19 mouse cellular contexts compared by ENCODE assay signal in the genomic region with DNA sequence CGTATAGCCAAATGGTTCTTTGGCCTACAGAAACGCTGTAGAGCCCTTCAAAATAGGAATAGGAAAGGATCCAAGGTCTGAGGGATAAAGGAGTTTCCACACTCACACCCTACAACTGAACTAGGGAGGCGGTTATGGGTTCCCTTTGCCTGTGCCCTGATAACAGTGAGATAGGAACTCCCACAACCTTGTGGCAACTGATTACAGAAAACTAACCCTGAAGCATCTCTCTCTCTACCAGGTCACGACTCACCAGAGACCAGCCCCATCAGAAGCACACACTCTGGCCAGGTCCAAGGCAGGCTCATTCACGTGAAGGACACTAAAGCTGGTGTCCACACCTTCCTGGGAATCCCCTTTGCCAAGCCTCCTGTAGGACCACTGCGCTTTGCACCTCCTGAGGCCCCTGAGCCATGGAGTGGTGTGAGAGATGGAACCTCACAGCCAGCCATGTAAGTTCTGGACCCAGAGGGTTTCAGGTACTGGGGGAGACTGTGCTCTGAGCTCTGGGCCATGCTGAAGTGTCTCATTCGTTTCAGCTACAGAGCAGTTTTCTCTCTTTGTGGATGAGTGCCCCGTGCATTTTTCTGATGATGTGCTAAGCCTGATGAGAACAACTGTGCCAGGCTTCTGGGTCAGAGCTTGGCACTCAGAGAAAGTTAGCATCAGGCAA. TPM values are rescaled to one million over a fixed set of nuclear protein-coding genes. Genes with fewer than 3 reads are reported as not detected.
DNase-seq lines count a peak whose midpoint lies in the region; ATAC-seq lines count a peak whose summit lies in the region.
"Had no signal": no experiment of that assay in that cellular context is flagged by ENCODE, and none has a peak within 500 bp of the region (broad histone marks: within the 10 kb centered on the region; RNA-seq: fewer than 3 reads in every experiment).

No protein-coding gene starts in this region.

- H3K9me3 ChIP-seq in intestine, embryonic 16.5 days (ENCODE audit: control insufficient read depth, low read length) = no peaks in the 10 kb centered on the region
- no peaks in the 10 kb centered on the region for H3K9me3 ChIP-seq in stomach, embryonic 15.5 days
- H3K9me3 ChIP-seq: embryonic facial prominence, embryonic 10.5 days; limb, embryonic 15.5 days; midbrain, embryonic 12.5 days had no signal

- no peak overlapping the region for H3K27ac ChIP-seq in intestine, embryonic 16.5 days (ENCODE audit: low read length)
- no peak overlapping the region for H3K27ac ChIP-seq in stomach, embryonic 15.5 days
- H3K27ac ChIP-seq: embryonic facial prominence, embryonic 10.5 days; limb, embryonic 15.5 days; midbrain, embryonic 12.5 days had no signal

- no peaks in the 10 kb centered on the region for H3K27me3 ChIP-seq in intestine, embryonic 16.5 days (replicated peaks; ENCODE audit: control insufficient read depth, insufficient read depth, low read length)
- H3K27me3 ChIP-seq in stomach, embryonic 15.5 days (replicated peaks) = no peaks in the 10 kb centered on the region
- H3K27me3 ChIP-seq: limb, embryonic 15.5 days; midbrain, embryonic 12.5 days had no signal

- peak; percentile 56 for DNase-seq in spleen, adult 12 weeks (ENCODE audit: low spot score)
- DNase-seq in spleen, adult 18-20 months = no peak
- no peak for DNase-seq in right cerebral cortex, adult 2 months (ENCODE audit: low spot score in 2 of 2)
- no peak for DNase-seq in right cerebral cortex, postnatal 25 days
- DNase-seq in thymus, postnatal 14 days = no peak
- DNase-seq: thymus, adult 2 months had no signal

- WGBS in intestine, embryonic 16.5 days = 77% methylated on average over 8 of the region's 8 CpGs
- 66% methylated on average over 8 of the region's 8 CpGs for WGBS in stomach, embryonic 15.5 days

- ATAC-seq in intestine, embryonic 16.5 days = peak; percentile 78
- ATAC-seq in megakaryocyte, adult 5-6 weeks (ENCODE audit: poor library complexity, severe bottlenecking) = peak; percentile 33; the same call in 1 of the 2 replicates
- ATAC-seq in stomach, embryonic 15.5 days (ENCODE audit: insufficient read depth, low FRiP score, low read depth) = peak; percentile 92

- H3K4me1 ChIP-seq in intestine, embryonic 16.5 days (ENCODE audit: control insufficient read depth, insufficient read depth, low read length) = no peaks in the 10 kb centered on the region
- no peaks in the 10 kb centered on the region for H3K4me1 ChIP-seq in stomach, embryonic 15.5 days
- H3K4me1 ChIP-seq: embryonic facial prominence, embryonic 10.5 days; limb, embryonic 15.5 days; midbrain, embryonic 12.5 days had no signal

- H3K4me3 ChIP-seq in intestine, embryonic 16.5 days (ENCODE audit: low read length) = no peak overlapping the region
- H3K4me3 ChIP-seq in stomach, embryonic 15.5 days (replicated peaks) = no peak overlapping the region
- H3K4me3 ChIP-seq: embryonic facial prominence, embryonic 10.5 days; limb, embryonic 15.5 days; midbrain, embryonic 12.5 days had no signal

- H3K9ac ChIP-seq in intestine, embryonic 16.5 days (ENCODE audit: low read depth, low read length) = no peak overlapping the region
- no peak overlapping the region for H3K9ac ChIP-seq in stomach, embryonic 15.5 days
- H3K9ac ChIP-seq: limb, embryonic 15.5 days; midbrain, embryonic 12.5 days had no signal

- H3K36me3 ChIP-seq in intestine, embryonic 16.5 days (ENCODE audit: control insufficient read depth, insufficient read depth, low read length) = no peaks in the 10 kb centered on the region
- no peaks in the 10 kb centered on the region for H3K36me3 ChIP-seq in stomach, embryonic 15.5 days
- H3K36me3 ChIP-seq: embryonic facial prominence, embryonic 10.5 days; limb, embryonic 15.5 days; midbrain, embryonic 12.5 days had no signal

- H3K4me2 ChIP-seq in intestine, embryonic 16.5 days (ENCODE audit: low read depth, low read length) = no peak overlapping the region
- no peak overlapping the region for H3K4me2 ChIP-seq in stomach, embryonic 15.5 days
- H3K4me2 ChIP-seq: limb, embryonic 15.5 days; midbrain, embryonic 12.5 days had no signal

RNA-seq across cellular contexts. Expression of gene Ces2g, which starts 0.8 kb away (rescaled TPM):
- polyA plus RNA-seq in intestine, embryonic 16.5 days (2015; fragmentation: Nextera tagmentation; extraction: Ambion mirVana) = 0.80 and 0.97 TPM in 2 replicates
- 2.8 and 5.9 TPM in 2 replicates for total RNA-seq in megakaryocyte, adult 5-6 weeks (2015)
- total RNA-seq in megakaryocyte, adult 5-6 weeks (2017) = 1.2 and 1.7 TPM in 2 replicates
- polyA plus RNA-seq in stomach, embryonic 15.5 days (2015; fragmentation: Nextera tagmentation; extraction: Ambion mirVana) = 3.6 and 6.2 TPM in 2 replicates
- polyA plus RNA-seq: embryonic facial prominence, embryonic 10.5 days; midbrain, embryonic 12.5 days had no signal

RNA-seq across cellular contexts. Expression of gene Ces2f, which starts 15.2 kb away (rescaled TPM):
- not detected in 2 replicates for polyA plus RNA-seq in intestine, embryonic 16.5 days (2015; fragmentation: Nextera tagmentation; extraction: Ambion mirVana)
- total RNA-seq in megakaryocyte, adult 5-6 weeks (2015) = not detected in 2 replicates
- total RNA-seq in megakaryocyte, adult 5-6 weeks (2017) = not detected in 2 replicates
- 0.12 and 0.15 TPM in 2 replicates for polyA plus RNA-seq in stomach, embryonic 15.5 days (2015; fragmentation: Nextera tagmentation; extraction: Ambion mirVana)
- total RNA-seq: adrenal gland, adult 2 months; hematopoietic stem cell, adult 5-6 weeks; left cerebral cortex, postnatal 14 days had no signal
- polyA plus RNA-seq: adrenal gland, adult 2 months; embryonic facial prominence, embryonic 10.5 days; frontal cortex, adult 2 months; heart, embryonic 14.5 days; intestine, embryonic 14.5 days; midbrain, embryonic 12.5 days had no signal

RNA-seq across cellular contexts. Expression of gene Ces2e, which starts 36.3 kb away (rescaled TPM):
- polyA plus RNA-seq in intestine, embryonic 16.5 days (2015; fragmentation: Nextera tagmentation; extraction: Ambion mirVana) = 63.9 and 95.6 TPM in 2 replicates
- total RNA-seq in megakaryocyte, adult 5-6 weeks (2015) = not detected in 2 replicates
- total RNA-seq in megakaryocyte, adult 5-6 weeks (2017) = not detected in 2 replicates
- polyA plus RNA-seq in stomach, embryonic 15.5 days (2015; fragmentation: Nextera tagmentation; extraction: Ambion mirVana) = 3.0 and 5.0 TPM in 2 replicates
- total RNA-seq: hematopoietic stem cell, adult 5-6 weeks had no signal
- polyA plus RNA-seq: embryonic facial prominence, embryonic 10.5 days; frontal cortex, adult 2 months; midbrain, embryonic 12.5 days had no signal

RNA-seq across cellular contexts. Expression of gene Ces2h, which starts 38.3 kb away (rescaled TPM):
- 0.05 TPM in 1 of 2 replicates, not detected in the other for polyA plus RNA-seq in intestine, embryonic 16.5 days (2015; fragmentation: Nextera tagmentation; extraction: Ambion mirVana)
- not detected in 2 replicates for total RNA-seq in megakaryocyte, adult 5-6 weeks (2015)
- total RNA-seq in megakaryocyte, adult 5-6 weeks (2017) = not detected in 2 replicates
- polyA plus RNA-seq in stomach, embryonic 15.5 days (2015; fragmentation: Nextera tagmentation; extraction: Ambion mirVana) = not detected in 2 replicates
- total RNA-seq: hematopoietic stem cell, adult 5-6 weeks; left cerebral cortex, postnatal 14 days had no signal
- polyA plus RNA-seq: adrenal gland, adult 2 months; embryonic facial prominence, embryonic 10.5 days; frontal cortex, adult 2 months; gonadal fat pad, adult 2 months; heart, embryonic 14.5 days; intestine, embryonic 14.5 days; limb, embryonic 15.5 days; midbrain, embryonic 12.5 days; thymus, adult 2 months had no signal

Comparison
In these comparisons a context has a peak if more than half of its experiments do, and no peak if none do; other contexts are left out.
1. ATAC-seq: peak in every context shown above with its lines; median percentile 92 in stomach, embryonic 15.5 days; 78 in intestine, embryonic 16.5 days; 33 in megakaryocyte, adult 5-6 weeks.
2. RNA of gene Ces2e, which starts 36.3 kb away (polyA plus RNA-seq): 63.9 to 95.6 TPM in intestine, embryonic 16.5 days; 3.0 to 5.0 TPM in stomach, embryonic 15.5 days; every median in the first group is over 10 times any median in the second.